Mouse (Mus musculus) small intestine, adult 2 months (tissue): ENCODE measurements around the gene Gpc6. TPM values are rescaled to one million over a fixed set of nuclear protein-coding genes. Genes with fewer than 3 reads are reported as not detected.

Source experiments
- H3K27ac ChIP-seq: fragments of 200-500 bp; 2 replicates; pipeline ENCODE4 v1.5.1; 2012; ENCODE audit warnings: low read depth, low read length, control low read depth, inconsistent platforms; ENCODE audit not compliant: insufficient read depth
- H3K27me3 ChIP-seq: fragments of 200-500 bp; 2 replicates; pipeline ENCODE4 v1.6.1; 2012; ENCODE audit warnings: mild to moderate bottlenecking, moderate library complexity, low read length, inconsistent platforms; ENCODE audit not compliant: control insufficient read depth, insufficient read depth
- H3K36me3 ChIP-seq: fragments of 200-500 bp; 2 replicates; pipeline ENCODE4 v1.6.1; 2012; ENCODE audit warnings: mild to moderate bottlenecking, low read length, control low read depth, inconsistent platforms; ENCODE audit not compliant: control insufficient read depth, insufficient read depth
- H3K4me1 ChIP-seq: fragments of 200-500 bp; 2 replicates; pipeline ENCODE4 v1.6.1; 2012; ENCODE audit warnings: low read length, inconsistent platforms, mixed read lengths; ENCODE audit not compliant: control insufficient read depth, insufficient read depth, insufficient read length
- H3K4me3 ChIP-seq: fragments of 200-500 bp; 2 replicates; pipeline ENCODE4 v1.5.1; 2012; ENCODE audit warnings: low read depth, mild to moderate bottlenecking, control low read depth, inconsistent platforms, low read length, moderate library complexity
- CTCF ChIP-seq: fragments of 200-500 bp; IDR thresholded peaks from 2 replicates; pipeline ENCODE4 v1.5.1; 2012; ENCODE audit warnings: low read depth, mild to moderate bottlenecking, control low read depth, inconsistent platforms, low read length, moderate library complexity, mixed read lengths; ENCODE audit not compliant: insufficient replicate concordance, insufficient read length; ENCODE audit errors: extremely low read depth
- POLR2A ChIP-seq: fragments of 200-500 bp; IDR thresholded peaks from 2 replicates; pipeline ENCODE4 v1.6.1; 2012; ENCODE audit warnings: low read depth, mild to moderate bottlenecking, control low read depth, inconsistent platforms, low read length, moderate library complexity
- WGBS: fragments of 180-500 bp; shearing (Covaris S2); methylation state at CpG from one replicate; pipeline ENCODE4 v1.1.7; 2018; 5-methylcytosine and 5-hydroxymethylcytosine counted together
- polyA plus RNA-seq: library from polyadenylated mRNA; depleted of rRNA; stranded (reverse); fragments of >200 nt; gene quantifications from 2 replicates; pipeline ENCODE4 v1.2.3, GENCODE M21; 2012

Gene Gpc6
- polyA plus RNA-seq, 1 experiment, result 0.81 TPM

- no peaks in the 10 kb centered on the region for H3K36me3 ChIP-seq
- no peak overlapping the region for H3K4me3 ChIP-seq
- no peak overlapping the region for H3K27ac ChIP-seq
- no peak for TF ChIP-seq POLR2A
- TF ChIP-seq CTCF, result no peak
- H3K27me3 ChIP-seq, result no peaks in the 10 kb centered on the region
- 89% methylated on average over 18 of the region's 18 CpGs for WGBS
- no peaks in the 10 kb centered on the region for H3K4me1 ChIP-seq
Observed at GRCm38 (mm10) chr14:117369331-117369866, 444.3 kb downstream of the Gpc6 start.

- no peak overlapping the region for H3K4me3 ChIP-seq
- TF ChIP-seq CTCF (no peak), POLR2A (no peak)
- H3K27ac ChIP-seq, result no peak overlapping the region
- no peaks in the 10 kb centered on the region for H3K4me1 ChIP-seq
- no peaks in the 10 kb centered on the region for H3K27me3 ChIP-seq
- WGBS, result 62% methylated on average over 4 of the region's 4 CpGs
- H3K36me3 ChIP-seq, result no peaks in the 10 kb centered on the region
Observed at GRCm38 (mm10) chr14:117376822-117377376, 451.8 kb downstream of the Gpc6 start.

GRCm38 (mm10) chr14:117379979-117380378 lies 454.9 kb downstream of the Gpc6 start:
- H3K27ac ChIP-seq, result no peak overlapping the region
- no peaks in the 10 kb centered on the region for H3K27me3 ChIP-seq
- 48% methylated on average over 6 of the region's 6 CpGs for WGBS
- TF ChIP-seq POLR2A (no peak), CTCF (no peak)
- H3K4me3 ChIP-seq, result no peak overlapping the region
- H3K4me1 ChIP-seq, result no peaks in the 10 kb centered on the region
- no peaks in the 10 kb centered on the region for H3K36me3 ChIP-seq

GRCm38 (mm10) chr14:117383188-117383587 lies 458.1 kb downstream of the Gpc6 start:
- no peaks in the 10 kb centered on the region for H3K4me1 ChIP-seq
- no peaks in the 10 kb centered on the region for H3K36me3 ChIP-seq
- no peaks in the 10 kb centered on the region for H3K27me3 ChIP-seq
- TF ChIP-seq CTCF (no peak), POLR2A (no peak)
- 85% methylated on average over 7 of the region's 7 CpGs for WGBS
- no peak overlapping the region for H3K27ac ChIP-seq
- no peak overlapping the region for H3K4me3 ChIP-seq

- TF ChIP-seq CTCF, result no peak
- no peak for TF ChIP-seq POLR2A
- WGBS, result 57% methylated on average over 8 of the region's 8 CpGs
- Histone ChIP-seq H3K36me3 (no peaks in the 10 kb centered on the region), H3K27ac (no peak overlapping the region), H3K4me1 (no peaks in the 10 kb centered on the region), H3K4me3 (no peak overlapping the region), H3K27me3 (no peaks in the 10 kb centered on the region)
Observed at GRCm38 (mm10) chr14:117384096-117384770, 459.1 kb downstream of the Gpc6 start.

- no peak overlapping the region for H3K4me3 ChIP-seq
- H3K27me3 ChIP-seq, result no peaks in the 10 kb centered on the region
- no peak overlapping the region for H3K27ac ChIP-seq
- H3K4me1 ChIP-seq, result no peaks in the 10 kb centered on the region
- TF ChIP-seq POLR2A (no peak), CTCF (no peak)
- H3K36me3 ChIP-seq, result no peaks in the 10 kb centered on the region
Observed at GRCm38 (mm10) chr14:117385731-117386270, 460.7 kb downstream of the Gpc6 start.

GRCm38 (mm10) chr14:117390794-117391320 lies 465.7 kb downstream of the Gpc6 start:
- TF ChIP-seq POLR2A (no peak), CTCF (no peak)
- Histone ChIP-seq H3K4me1 (no peaks in the 10 kb centered on the region), H3K36me3 (no peaks in the 10 kb centered on the region), H3K27ac (no peak overlapping the region), H3K4me3 (no peak overlapping the region), H3K27me3 (no peaks in the 10 kb centered on the region)
- WGBS, result 90% methylated on average over 3 of the region's 3 CpGs
